Mouse (Mus musculus): ENCODE data around the gene Lipc. TPM values are rescaled to one million over a fixed set of nuclear protein-coding genes. Genes with fewer than 3 reads are reported as not detected.

The Lipc gene
- 0.38 TPM in 1 of 2 replicates, not detected in the other for polyA plus RNA-seq (2014; fragmentation: Nextera tagmentation; extraction: Ambion mirVana)

- Histone ChIP-seq H3K27me3 (replicated peaks; ENCODE audit: control insufficient read depth, insufficient read depth, low read length) (no peaks in the 10 kb centered on the region), H3K4me2 (ENCODE audit: low read length) (no peak within 1 kb of the TSS), H3K36me3 (ENCODE audit: control insufficient read depth, insufficient read depth, low read length) (no peaks in the 10 kb centered on the region), H3K27ac (ENCODE audit: low read depth, low read length) (no peak within 1 kb of the TSS), H3K4me3 (ENCODE audit: low read depth, low read length) (no peak within 1 kb of the TSS), H3K9ac (ENCODE audit: low read length) (no peak within 1 kb of the TSS), H3K4me1 (ENCODE audit: control insufficient read depth, insufficient read depth, low read length) (no peaks in the 10 kb centered on the region), H3K9me3 (replicated peaks; ENCODE audit: control insufficient read depth, low read length) (no peaks in the 10 kb centered on the region)
- no peak for DNase-seq (ENCODE audit: low spot score)
- ATAC-seq, result no peak
- 91% methylated on average over 4 of the region's 4 CpGs for WGBS
Measured at GRCm38 (mm10) chr9:70952126-70952525, at the start of gene Lipc. Lipc (minus strand) TSS chr9:70952226.

GRCm38 (mm10) chr9:70999161-70999560 lies 47.1 kb upstream of the Lipc start:
- Histone ChIP-seq H3K27me3 (replicated peaks; ENCODE audit: control insufficient read depth, insufficient read depth, low read length) (no peaks in the 10 kb centered on the region), H3K27ac (ENCODE audit: low read depth, low read length) (no peak overlapping the region; the same call in 1 of the 2 replicates), H3K36me3 (ENCODE audit: control insufficient read depth, insufficient read depth, low read length) (no peaks in the 10 kb centered on the region), H3K4me1 (ENCODE audit: control insufficient read depth, insufficient read depth, low read length) (no peaks in the 10 kb centered on the region), H3K4me2 (ENCODE audit: low read length) (no peak overlapping the region), H3K4me3 (ENCODE audit: low read depth, low read length) (no peak overlapping the region), H3K9me3 (replicated peaks; ENCODE audit: control insufficient read depth, low read length) (no peaks in the 10 kb centered on the region), H3K9ac (ENCODE audit: low read length) (no peak overlapping the region)
- 81% methylated on average over 4 of the region's 4 CpGs for WGBS
- ATAC-seq, result no peak
- DNase-seq (ENCODE audit: low spot score), result no peak

- H3K27me3 ChIP-seq (replicated peaks; ENCODE audit: control insufficient read depth, insufficient read depth, low read length), result no peaks in the 10 kb centered on the region
- no peaks in the 10 kb centered on the region for H3K9me3 ChIP-seq (replicated peaks; ENCODE audit: control insufficient read depth, low read length)
- H3K4me1 ChIP-seq (ENCODE audit: control insufficient read depth, insufficient read depth, low read length), result no peaks in the 10 kb centered on the region
- no peaks in the 10 kb centered on the region for H3K36me3 ChIP-seq (ENCODE audit: control insufficient read depth, insufficient read depth, low read length)
- H3K4me2 ChIP-seq (ENCODE audit: low read length), result no peak overlapping the region
- H3K27ac ChIP-seq (ENCODE audit: low read depth, low read length), result no peak overlapping the region
- peak; percentile 60 for DNase-seq (ENCODE audit: low spot score)
- WGBS, result 70% methylated on average over 6 of the region's 6 CpGs
- H3K4me3 ChIP-seq (ENCODE audit: low read depth, low read length), result no peak overlapping the region
- ATAC-seq, result no peak; the same call in 1 of the 2 replicates
- H3K9ac ChIP-seq (ENCODE audit: low read length), result no peak overlapping the region
Measured at GRCm38 (mm10) chr9:70998719-70999118, 46.7 kb upstream of the Lipc start.

- H3K9ac ChIP-seq (ENCODE audit: low read length), result no peak overlapping the region
- H3K36me3 ChIP-seq (ENCODE audit: control insufficient read depth, insufficient read depth, low read length), result no peaks in the 10 kb centered on the region
- WGBS, result 68% methylated on average over 6 of the region's 6 CpGs
- H3K4me3 ChIP-seq (ENCODE audit: low read depth, low read length), result no peak overlapping the region
- no peaks in the 10 kb centered on the region for H3K4me1 ChIP-seq (ENCODE audit: control insufficient read depth, insufficient read depth, low read length)
- no peak for ATAC-seq
- H3K27me3 ChIP-seq (replicated peaks; ENCODE audit: control insufficient read depth, insufficient read depth, low read length), result no peaks in the 10 kb centered on the region
- no peak overlapping the region for H3K4me2 ChIP-seq (ENCODE audit: low read length)
- DNase-seq (ENCODE audit: low spot score), result no peak
- no peaks in the 10 kb centered on the region for H3K9me3 ChIP-seq (replicated peaks; ENCODE audit: control insufficient read depth, low read length)
- no peak overlapping the region for H3K27ac ChIP-seq (ENCODE audit: low read depth, low read length)
Measured at GRCm38 (mm10) chr9:70993326-70993725, 41.3 kb upstream of the Lipc start.

- H3K4me1 ChIP-seq (ENCODE audit: control insufficient read depth, insufficient read depth, low read length), result no peaks in the 10 kb centered on the region
- no peak overlapping the region for H3K4me3 ChIP-seq (ENCODE audit: low read depth, low read length)
- no peak for DNase-seq (ENCODE audit: low spot score)
- H3K4me2 ChIP-seq (ENCODE audit: low read length), result no peak overlapping the region
- no peaks in the 10 kb centered on the region for H3K36me3 ChIP-seq (ENCODE audit: control insufficient read depth, insufficient read depth, low read length)
- no peak overlapping the region for H3K9ac ChIP-seq (ENCODE audit: low read length)
- H3K27me3 ChIP-seq (replicated peaks; ENCODE audit: control insufficient read depth, insufficient read depth, low read length), result no peaks in the 10 kb centered on the region
- H3K27ac ChIP-seq (ENCODE audit: low read depth, low read length), result no peak overlapping the region
- H3K9me3 ChIP-seq (replicated peaks; ENCODE audit: control insufficient read depth, low read length), result no peaks in the 10 kb centered on the region
- WGBS, result 90% methylated on average over 5 of the region's 5 CpGs
- no peak for ATAC-seq
Measured at GRCm38 (mm10) chr9:70991401-70991800, 39.4 kb upstream of the Lipc start.

- 41% methylated on average over 2 of the region's 2 CpGs for WGBS
- Histone ChIP-seq H3K9me3 (replicated peaks; ENCODE audit: control insufficient read depth, low read length) (no peaks in the 10 kb centered on the region), H3K27me3 (replicated peaks; ENCODE audit: control insufficient read depth, insufficient read depth, low read length) (no peaks in the 10 kb centered on the region), H3K27ac (ENCODE audit: low read depth, low read length) (no peak overlapping the region), H3K4me1 (ENCODE audit: control insufficient read depth, insufficient read depth, low read length) (no peaks in the 10 kb centered on the region), H3K36me3 (ENCODE audit: control insufficient read depth, insufficient read depth, low read length) (no peaks in the 10 kb centered on the region), H3K9ac (ENCODE audit: low read length) (no peak overlapping the region), H3K4me3 (ENCODE audit: low read depth, low read length) (no peak overlapping the region), H3K4me2 (ENCODE audit: low read length) (no peak overlapping the region)
- DNase-seq (ENCODE audit: low spot score), result no peak
- no peak for ATAC-seq
Measured at GRCm38 (mm10) chr9:70987210-70987609, 35.2 kb upstream of the Lipc start.

- no peak for DNase-seq (ENCODE audit: low spot score)
- Histone ChIP-seq H3K4me2 (ENCODE audit: low read length) (no peak overlapping the region), H3K9ac (ENCODE audit: low read length) (no peak overlapping the region), H3K36me3 (ENCODE audit: control insufficient read depth, insufficient read depth, low read length) (no peaks in the 10 kb centered on the region), H3K4me3 (ENCODE audit: low read depth, low read length) (no peak overlapping the region), H3K27me3 (replicated peaks; ENCODE audit: control insufficient read depth, insufficient read depth, low read length) (no peaks in the 10 kb centered on the region), H3K4me1 (ENCODE audit: control insufficient read depth, insufficient read depth, low read length) (no peaks in the 10 kb centered on the region), H3K9me3 (replicated peaks; ENCODE audit: control insufficient read depth, low read length) (no peaks in the 10 kb centered on the region), H3K27ac (ENCODE audit: low read depth, low read length) (no peak overlapping the region)
- no peak for ATAC-seq
- 86% methylated on average over 3 of the region's 3 CpGs for WGBS
Measured at GRCm38 (mm10) chr9:70982991-70983480, 31.0 kb upstream of the Lipc start.

- Histone ChIP-seq H3K4me3 (ENCODE audit: low read depth, low read length) (no peak overlapping the region), H3K4me1 (ENCODE audit: control insufficient read depth, insufficient read depth, low read length) (no peaks in the 10 kb centered on the region), H3K27ac (ENCODE audit: low read depth, low read length) (no peak overlapping the region), H3K9me3 (replicated peaks; ENCODE audit: control insufficient read depth, low read length) (no peaks in the 10 kb centered on the region), H3K9ac (ENCODE audit: low read length) (no peak overlapping the region), H3K27me3 (replicated peaks; ENCODE audit: control insufficient read depth, insufficient read depth, low read length) (no peaks in the 10 kb centered on the region), H3K4me2 (ENCODE audit: low read length) (no peak overlapping the region), H3K36me3 (ENCODE audit: control insufficient read depth, insufficient read depth, low read length) (no peaks in the 10 kb centered on the region)
- no peak for ATAC-seq
- WGBS, result 92% methylated on average over 1 of the region's 1 CpGs
- DNase-seq (ENCODE audit: low spot score), result no peak
Measured at GRCm38 (mm10) chr9:70981721-70982120, 29.7 kb upstream of the Lipc start.

- no peak overlapping the region for H3K27ac ChIP-seq (ENCODE audit: low read depth, low read length)
- 80% methylated on average over 2 of the region's 2 CpGs for WGBS
- no peak for ATAC-seq
- H3K9me3 ChIP-seq (replicated peaks; ENCODE audit: control insufficient read depth, low read length), result no peaks in the 10 kb centered on the region
- no peak overlapping the region for H3K9ac ChIP-seq (ENCODE audit: low read length)
- no peak overlapping the region for H3K4me3 ChIP-seq (ENCODE audit: low read depth, low read length)
- H3K27me3 ChIP-seq (replicated peaks; ENCODE audit: control insufficient read depth, insufficient read depth, low read length), result no peaks in the 10 kb centered on the region
- H3K36me3 ChIP-seq (ENCODE audit: control insufficient read depth, insufficient read depth, low read length), result no peaks in the 10 kb centered on the region
- DNase-seq (ENCODE audit: low spot score), result no peak
- no peak overlapping the region for H3K4me2 ChIP-seq (ENCODE audit: low read length)
- H3K4me1 ChIP-seq (ENCODE audit: control insufficient read depth, insufficient read depth, low read length), result no peaks in the 10 kb centered on the region
Measured at GRCm38 (mm10) chr9:70979641-70980040, 27.6 kb upstream of the Lipc start.
